Mouse (Mus musculus) testis, adult 10 weeks (tissue): ENCODE results near the gene Rnase13. TPM values are rescaled to one million over a fixed set of nuclear protein-coding genes. Genes with fewer than 3 reads are reported as not detected.

Source experiments
- polyA plus RNA-seq: library from polyadenylated mRNA; stranded (reverse); fragments of 350-450 nt; fragmentation: Illumina TruSeq; extraction: RNeasy Lipid Tissue Mini Kit (QIAGEN cat#74804); gene quantifications from one replicate; pipeline ENCODE4 v1.2.3, GENCODE M21; 2014; ENCODE audit warnings: low read depth, low replicate concordance

Rnase13 gene
- not detected for polyA plus RNA-seq

DNA sequence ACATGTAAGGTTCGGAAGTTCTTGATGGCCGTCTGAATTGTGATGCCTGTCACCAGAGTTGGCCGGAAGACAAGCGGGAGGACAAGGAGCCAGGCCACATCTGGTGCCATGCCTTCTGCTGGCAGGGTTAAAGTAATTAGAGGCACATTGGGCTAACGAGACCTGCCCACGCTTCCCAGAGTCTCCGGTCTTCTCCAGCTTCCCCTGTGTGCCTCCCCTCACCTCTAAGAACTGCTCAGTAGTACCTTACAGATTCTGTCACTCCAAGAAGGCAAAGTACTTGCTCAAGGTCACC lies at the start of gene Rnase13:
Gene Rnase13 (minus strand): TSS at position 203 of the 295 bp plus-strand sequence.

DNA sequence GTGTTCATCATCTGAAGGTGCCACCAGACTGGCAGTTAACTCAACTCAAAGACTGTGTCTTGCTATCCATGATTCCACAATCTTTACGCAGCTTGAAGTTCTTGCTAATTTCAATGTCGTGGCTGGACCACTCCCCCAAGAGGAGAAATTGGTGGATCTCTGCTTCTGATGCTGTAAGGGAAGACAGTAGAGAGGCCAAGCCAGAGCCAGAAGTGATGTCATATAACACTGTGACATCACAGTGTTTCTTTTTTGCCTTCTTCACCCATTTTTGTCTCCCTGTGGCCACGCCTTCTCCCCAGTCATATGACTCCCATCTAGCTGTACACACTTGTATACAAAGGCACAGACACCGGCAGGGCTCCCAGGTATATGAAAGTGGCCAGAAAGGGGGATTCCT lies 4.4 kb downstream of the Rnase13 start, which contains the start of gene Tppp2:
Gene Tppp2 (plus strand): TSS at position 301 of the 400 bp plus-strand sequence.

DNA sequence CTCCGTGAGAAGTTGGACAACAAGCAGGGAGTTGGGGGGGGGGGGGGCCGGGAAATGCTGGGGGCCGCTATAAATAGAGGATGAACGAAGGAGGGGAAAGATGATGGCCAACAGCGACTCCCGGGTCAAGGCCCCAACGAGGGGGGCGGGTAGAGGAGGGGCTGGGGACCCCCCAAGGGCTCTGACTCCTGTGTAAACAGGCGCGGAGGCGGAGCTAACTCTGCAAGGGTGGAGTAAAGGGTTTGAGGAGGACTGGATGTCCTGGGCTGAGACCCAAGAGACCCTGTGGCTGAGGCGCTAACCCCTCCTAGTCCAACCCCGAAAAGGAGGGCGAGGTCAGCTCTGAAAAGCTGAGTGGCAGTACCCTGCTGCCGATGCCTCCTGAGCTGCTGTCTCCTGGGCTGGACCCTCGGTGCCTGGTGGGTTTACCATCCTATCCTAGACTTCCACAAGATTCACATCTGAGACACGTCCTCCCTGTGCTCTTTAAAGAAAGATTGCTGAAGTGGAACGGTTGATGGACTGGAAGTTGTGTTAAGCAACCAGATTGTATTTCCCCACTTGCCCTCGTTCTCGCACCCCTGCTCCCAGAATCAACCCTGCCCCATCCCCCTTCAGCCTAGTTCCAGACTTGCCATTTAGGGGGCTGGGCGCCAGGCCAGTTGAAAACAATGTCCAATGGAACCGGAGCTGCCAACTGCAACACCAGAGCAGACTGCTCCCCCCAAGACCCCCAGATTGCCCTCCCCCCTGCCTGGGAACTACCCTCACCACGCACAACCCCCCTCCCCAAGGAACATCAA lies 8.4 kb downstream of the Rnase13 start, which contains the start of gene Ndrg2:
Gene Ndrg2 (minus strand): TSS at position 199 of the 803 bp plus-strand sequence.

DNA sequence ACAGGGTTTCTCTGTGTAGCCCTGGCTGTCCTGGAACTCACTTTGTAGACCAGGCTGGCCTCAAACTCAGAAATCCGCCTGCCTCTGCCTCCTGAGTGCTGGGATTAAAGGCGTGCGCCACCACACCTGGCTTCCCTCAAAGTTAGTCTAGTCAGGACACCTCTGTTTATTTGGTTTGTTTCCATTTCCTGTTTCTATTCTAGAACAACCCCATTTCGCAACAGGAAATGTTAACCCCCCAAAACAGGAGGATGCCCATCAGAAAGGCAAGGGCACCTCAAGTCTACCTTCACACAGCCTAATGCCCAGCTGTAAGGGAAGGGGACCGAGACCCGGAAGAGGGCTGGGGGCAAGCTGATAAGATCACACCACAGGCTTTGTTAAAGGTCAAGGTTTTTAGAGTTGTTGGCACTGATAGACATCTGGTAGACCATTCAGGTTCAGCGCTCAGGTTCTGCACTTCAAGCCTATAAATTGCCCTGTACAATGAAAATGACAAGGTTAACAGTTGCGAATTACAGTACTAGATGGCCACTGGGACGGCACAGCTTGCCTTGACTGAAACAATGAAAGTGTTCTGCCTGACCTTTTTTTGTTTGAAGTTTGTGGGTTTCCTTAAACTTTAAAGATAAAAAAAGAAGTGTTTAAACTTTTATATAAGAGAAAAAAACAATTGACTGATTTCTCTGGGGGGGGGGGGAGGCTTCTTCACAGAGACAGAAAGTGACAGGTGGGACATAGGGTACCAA lies 30.2 kb downstream of the Rnase13 start, which contains the start of gene Slc39a2:
Gene Slc39a2 (plus strand): TSS at position 699 of the 749 bp plus-strand sequence.

DNA sequence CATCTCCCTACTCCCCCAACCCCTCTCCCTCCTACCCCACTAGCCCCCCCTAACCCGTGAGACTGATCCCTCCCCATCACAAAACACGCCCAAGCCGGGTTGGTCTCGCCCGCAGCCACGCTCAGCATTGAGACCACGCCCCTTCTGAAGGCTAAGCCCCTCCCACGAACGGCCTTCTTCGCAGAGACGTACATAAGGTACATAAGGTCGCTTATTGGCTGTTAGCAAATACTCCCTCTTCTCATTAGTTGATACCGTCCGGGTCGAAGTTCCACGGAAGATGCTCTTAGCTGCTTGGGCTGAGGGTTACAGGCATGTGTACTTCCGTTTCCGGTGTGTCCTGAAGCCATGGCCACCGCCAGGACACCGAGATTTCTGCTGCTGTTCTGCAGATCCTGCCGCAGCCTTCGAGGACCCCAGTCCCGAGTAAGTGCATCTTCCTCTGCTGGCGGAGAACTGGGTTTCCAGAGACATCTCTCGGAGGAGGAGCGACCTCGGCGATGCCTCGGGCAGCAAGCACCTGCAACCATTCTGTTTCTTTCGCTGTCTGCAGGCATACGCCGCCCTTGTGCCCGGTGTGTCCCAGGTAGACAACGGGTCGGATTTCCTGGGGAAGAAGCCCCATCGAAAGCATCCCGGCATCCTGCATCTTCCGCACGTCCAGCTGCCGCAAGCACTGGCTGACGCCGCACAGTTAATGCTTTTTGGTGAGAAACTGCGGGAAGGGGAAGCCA lies 37.8 kb downstream of the Rnase13 start, which contains the start of gene Mettl17:
Gene Mettl17 (plus strand): TSS at position 245 of the 734 bp plus-strand sequence.

Other genes starting within 250 kb of the Rnase13 start
- gene Gm17079, start 227.3 kb downstream of the Rnase13 start, polyA plus RNA-seq = 4.2 TPM
- 207 TPM for gene Gm5800, start 205.6 kb downstream of the Rnase13 start, polyA plus RNA-seq
- gene Ang4, start 149.2 kb downstream of the Rnase13 start, polyA plus RNA-seq = 0.34 TPM
- gene AY358078, start 122.7 kb downstream of the Rnase13 start, polyA plus RNA-seq = 6.6 TPM
- gene Ear6, start 69.1 kb downstream of the Rnase13 start, polyA plus RNA-seq = not detected
- gene Mettl17, start 37.9 kb downstream of the Rnase13 start, polyA plus RNA-seq = 2.7 TPM
- gene Slc39a2, start 29.9 kb downstream of the Rnase13 start, polyA plus RNA-seq = 0.08 TPM
- gene Ndrg2, start 8.6 kb downstream of the Rnase13 start, polyA plus RNA-seq = 30.5 TPM
- 324 TPM for gene Tppp2, start 4.3 kb downstream of the Rnase13 start, polyA plus RNA-seq
- gene Arhgef40, start 61.9 kb upstream of the Rnase13 start, polyA plus RNA-seq = 1.4 TPM
- not detected for gene Tmem253, start 92.9 kb upstream of the Rnase13 start, polyA plus RNA-seq
- 3.2 TPM for gene Zfp219, start 98.0 kb upstream of the Rnase13 start, polyA plus RNA-seq
- gene Olfr221, start 119.7 kb upstream of the Rnase13 start, polyA plus RNA-seq = 0.15 TPM
- 187 TPM for gene Hnrnpc, start 181.3 kb upstream of the Rnase13 start, polyA plus RNA-seq
- 341 TPM for gene Rpgrip1, start 187.9 kb upstream of the Rnase13 start, polyA plus RNA-seq